Mouse (Mus musculus): Measurements from ENCODE around the gene Ankrd23. TPM values are rescaled to one million over a fixed set of nuclear protein-coding genes. Genes with fewer than 3 reads are reported as not detected.

Gene Ankrd23
- total and polyA plus RNA-seq, 3 experiments = 2.9 to 3.7 TPM; not detected in 1

DNA sequence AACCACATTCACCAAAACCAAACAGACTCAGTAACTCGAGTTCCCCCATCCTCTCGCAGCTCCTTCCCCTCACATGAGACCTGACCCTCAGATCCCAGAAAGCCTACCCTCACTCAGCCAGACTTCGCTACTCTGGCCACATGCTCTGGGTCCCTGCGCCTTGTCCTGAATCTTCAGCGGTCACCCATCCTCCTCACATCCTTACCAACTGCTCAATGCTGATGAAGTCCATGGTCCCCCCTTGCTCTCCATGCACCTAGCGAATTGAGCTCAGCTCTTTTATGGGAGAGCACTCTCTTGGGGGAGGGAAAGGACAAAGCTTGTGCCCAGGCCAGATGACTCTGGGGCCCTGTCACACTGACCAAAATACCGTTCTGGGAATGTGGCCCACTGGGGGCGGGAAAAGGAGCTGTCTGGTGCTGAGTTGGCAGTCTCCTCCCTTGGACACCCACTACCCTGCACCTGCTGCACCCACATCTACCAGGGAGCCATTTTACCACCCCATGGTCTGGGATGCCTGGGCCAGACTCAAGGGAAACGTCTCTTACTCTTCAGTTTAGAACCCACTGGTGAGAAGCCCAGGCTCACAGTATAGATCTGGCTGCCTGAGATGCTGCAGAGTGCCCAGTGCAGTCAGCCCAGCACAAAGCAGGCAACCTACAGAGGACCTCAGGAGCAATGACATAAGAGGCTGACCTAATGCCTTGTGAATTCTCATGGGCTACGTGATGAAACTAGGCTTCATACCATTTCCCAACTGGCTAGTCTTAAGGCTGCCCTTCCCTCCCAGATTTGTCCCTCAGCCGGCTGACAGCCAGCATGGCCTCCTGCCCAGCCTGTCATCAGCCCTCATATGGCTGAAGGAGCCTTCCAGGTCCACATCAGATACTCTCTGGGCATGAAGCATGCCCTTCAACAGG lies 946 bp downstream of the Ankrd23 start:
- Histone ChIP-seq H3K36me3 (ENCODE audit: control insufficient read depth in 1 of 2, insufficient read depth in 2 of 2, low read length in 2 of 2) (no peaks in the 10 kb centered on the region), H3K9ac (ENCODE audit: control insufficient read depth, low read depth, low read length, poor library complexity, severe bottlenecking) (no peak overlapping the region), H3K27me3 (ENCODE audit: control insufficient read depth in 1 of 2, insufficient read depth in 2 of 2, low read length in 2 of 2) (no peaks in the 10 kb centered on the region)

DNA sequence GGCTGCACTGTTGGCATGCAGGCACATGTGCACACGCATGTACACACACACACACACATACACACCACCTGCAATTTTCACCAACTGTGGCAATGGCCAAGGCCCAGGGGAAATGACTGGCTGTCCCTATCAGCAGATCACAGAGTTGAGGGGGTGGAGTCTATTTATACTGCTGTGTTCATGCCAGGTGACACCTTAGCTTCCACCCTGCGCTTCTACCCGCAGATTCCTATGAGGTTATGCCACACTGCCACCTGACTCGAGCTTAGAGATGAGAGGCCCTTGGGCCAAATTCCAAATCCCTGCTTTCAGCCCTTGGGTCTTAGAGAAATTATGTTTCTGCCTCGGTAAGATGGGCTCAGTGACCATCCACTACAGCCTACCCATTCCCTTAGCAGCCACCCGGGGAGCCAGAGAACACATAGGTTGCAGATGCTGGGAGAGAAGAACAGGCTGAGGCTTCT lies 2.1 kb downstream of the Ankrd23 start:
- TF ChIP-seq JUND (IDR thresholded peaks at IDR 0.05; ENCODE audit: low read depth, low read length) (no peak), MXI1 (IDR thresholded peaks at IDR 0.05; ENCODE audit: low read depth, low read length) (no peak), NRF1 (IDR thresholded peaks at IDR 0.05; ENCODE audit: insufficient read depth, low read depth, low read length, poor library complexity, severe bottlenecking) (no peak), MAZ (IDR thresholded peaks at IDR 0.05; ENCODE audit: low read depth, low read length) (no peak), RAD21 (IDR thresholded peaks at IDR 0.05; ENCODE audit: low read depth, low read length) (no peak), TCF12 (IDR thresholded peaks at IDR 0.05; ENCODE audit: low read depth, low read length) (no peak)
- no peak overlapping the region for H3K4me3 ChIP-seq (ENCODE audit: control insufficient read depth in 1 of 2, insufficient read depth in 1 of 2, low read depth in 2 of 2, low read length in 2 of 2)
- peaks cover 0 to 4% of the 10 kb centered on the region in 2 experiments; a peak in 2 of 4 replicates for H3K4me1 ChIP-seq (ENCODE audit: control insufficient read depth in 1 of 2, insufficient read depth in 2 of 2, low read length in 2 of 2)
- H3K9me3 ChIP-seq (replicated peaks; ENCODE audit: insufficient read depth, low read length) = no peaks in the 10 kb centered on the region
- H3K36me3 ChIP-seq (ENCODE audit: control insufficient read depth in 1 of 2, insufficient read depth in 2 of 2, low read length in 2 of 2) = no peaks in the 10 kb centered on the region
- no peak overlapping the region for H3K9ac ChIP-seq (ENCODE audit: control insufficient read depth, low read depth, low read length, poor library complexity, severe bottlenecking)
- DNase-seq (ENCODE audit: low read depth, low spot score) = peak; percentile 29
- H3K27ac ChIP-seq (ENCODE audit: control insufficient read depth, low read depth, low read length) = no peak overlapping the region
- H3K79me2 ChIP-seq (ENCODE audit: control insufficient read depth, insufficient read depth, low read length, poor library complexity) = no peaks in the 10 kb centered on the region
- no peaks in the 10 kb centered on the region for H3K27me3 ChIP-seq (ENCODE audit: control insufficient read depth in 1 of 2, insufficient read depth in 2 of 2, low read length in 2 of 2)

More for the DNA sequence above, 946 bp downstream of the Ankrd23 start:
- no peak for TF ChIP-seq SIN3A (IDR thresholded peaks at IDR 0.05; ENCODE audit: low read length)
- TF ChIP-seq MAFK (IDR thresholded peaks at IDR 0.05; ENCODE audit: borderline replicate concordance, low read depth, low read length) = no peak
- no peak for TF ChIP-seq ZMIZ1 (IDR thresholded peaks at IDR 0.05; ENCODE audit: low read depth, low read length)
- no peak for TF ChIP-seq POLR2AphosphoS2 (IDR thresholded peaks at IDR 0.05; ENCODE audit: low read length)
- no peak for TF ChIP-seq MXI1 (IDR thresholded peaks at IDR 0.05; ENCODE audit: low read depth, low read length)
- no peak for TF ChIP-seq USF1 (IDR thresholded peaks at IDR 0.05; ENCODE audit: low read depth, low read length)
- no peak for TF ChIP-seq ELF1 (IDR thresholded peaks at IDR 0.05; ENCODE audit: low read depth, low read length)
- TF ChIP-seq TBP (IDR thresholded peaks at IDR 0.05; ENCODE audit: low read depth, low read length) = no peak
- TF ChIP-seq CHD2 (IDR thresholded peaks at IDR 0.05; ENCODE audit: low read length) = no peak
- TF ChIP-seq KAT2A (conservative IDR thresholded peaks at IDR 0.05; ENCODE audit: low read depth, low read length) = no peak
- no peak for TF ChIP-seq ZKSCAN1 (IDR thresholded peaks at IDR 0.05; ENCODE audit: low read depth, low read length)
- TF ChIP-seq MAX (IDR thresholded peaks at IDR 0.05; ENCODE audit: low read length) = no peak
- no peak for TF ChIP-seq CHD1 (IDR thresholded peaks at IDR 0.05; ENCODE audit: low read depth, low read length)
- TF ChIP-seq USF2 (IDR thresholded peaks at IDR 0.05; ENCODE audit: borderline replicate concordance in 1 of 2, insufficient read depth in 1 of 2, low read depth in 1 of 2, low read length in 2 of 2) = no peak
- TF ChIP-seq UBTF (IDR thresholded peaks at IDR 0.05; ENCODE audit: borderline replicate concordance, insufficient read depth, low read depth, low read length) = no peak
- no peak for TF ChIP-seq RCOR1 (IDR thresholded peaks at IDR 0.05; ENCODE audit: low read depth, low read length)
- TF ChIP-seq MEF2A (IDR thresholded peaks at IDR 0.05; ENCODE audit: extremely low read depth, insufficient replicate concordance, low read depth, low read length, poor library complexity, severe bottlenecking) = no peak
- TF ChIP-seq NRF1 (IDR thresholded peaks at IDR 0.05; ENCODE audit: insufficient read depth, low read depth, low read length, poor library complexity, severe bottlenecking) = no peak
- no peak for TF ChIP-seq GABPA (IDR thresholded peaks at IDR 0.05; ENCODE audit: low read depth, low read length)
- no peak for TF ChIP-seq POLR2AphosphoS5 (IDR thresholded peaks at IDR 0.05; ENCODE audit: borderline replicate concordance, low read depth, low read length)
- Histone ChIP-seq H3K4me3 (ENCODE audit: control insufficient read depth in 1 of 2, insufficient read depth in 1 of 2, low read depth in 2 of 2, low read length in 2 of 2) (no peak overlapping the region), H3K9me3 (replicated peaks; ENCODE audit: insufficient read depth, low read length) (no peaks in the 10 kb centered on the region), H3K79me2 (ENCODE audit: control insufficient read depth, insufficient read depth, low read length, poor library complexity) (no peaks in the 10 kb centered on the region), H3K27ac (ENCODE audit: control insufficient read depth, low read depth, low read length) (no peak overlapping the region), H3K4me1 (ENCODE audit: control insufficient read depth in 1 of 2, insufficient read depth in 2 of 2, low read length in 2 of 2) (peaks cover 0 to 4% of the 10 kb centered on the region in 2 experiments; a peak in 2 of 4 replicates)
- DNase-seq (ENCODE audit: low read depth, low spot score) = no peak

Measured in MEL (cell line).